Mouse (Mus musculus) forebrain, embryonic 10.5 days (tissue): ENCODE results near the gene Perp. TPM values are rescaled to one million over a fixed set of nuclear protein-coding genes. Genes with fewer than 3 reads are reported as not detected.

ENCODE experiments used
- DNase-seq: peaks from one replicate; pipeline ENCODE4 v3.0.0-alpha.2; 2017; ENCODE audit warnings: low spot score; ENCODE audit errors: extremely low spot score
- H3K27ac ChIP-seq: fragments of 300-500 bp; sonication (generic); 2 replicates; pipeline ENCODE4 v1.5.1; 2016; ENCODE audit warnings: mild to moderate bottlenecking
- H3K27me3 ChIP-seq: fragments of 300-500 bp; sonication (generic); 2 replicates; pipeline ENCODE4 v1.6.1; 2016; ENCODE audit warnings: mild to moderate bottlenecking; ENCODE audit not compliant: poor library complexity, severe bottlenecking
- H3K36me3 ChIP-seq: fragments of 300-500 bp; sonication (generic); replicated peaks from 2 replicates; pipeline ENCODE4 v1.6.1; 2016; ENCODE audit warnings: mild to moderate bottlenecking, moderate library complexity
- H3K4me1 ChIP-seq: fragments of 300-500 bp; sonication (generic); 2 replicates; pipeline ENCODE4 v1.6.1; 2016
- H3K4me3 ChIP-seq: fragments of 300-500 bp; sonication (generic); 2 replicates; pipeline ENCODE4 v1.5.1; 2016; ENCODE audit warnings: mild to moderate bottlenecking, moderate library complexity
- H3K9me3 ChIP-seq: fragments of 300-500 bp; sonication (generic); 2 replicates; pipeline ENCODE4 v1.6.1; 2016; ENCODE audit warnings: mild to moderate bottlenecking, moderate library complexity
- WGBS: fragments of 180-500 bp; shearing (Covaris S2); methylation state at CpG from one replicate; pipeline ENCODE4 v1.1.7; 2016; 5-methylcytosine and 5-hydroxymethylcytosine counted together
- polyA plus RNA-seq: library from polyadenylated mRNA; unstranded; fragments of >200 nt; fragmentation: Nextera tagmentation; extraction: Ambion mirVana; gene quantifications from 2 replicates; pipeline ENCODE4 v1.2.1, GENCODE M21; 2016

Perp gene
- polyA plus RNA-seq, 1 experiment from 2014 or later, result 12.1 TPM

DNA sequence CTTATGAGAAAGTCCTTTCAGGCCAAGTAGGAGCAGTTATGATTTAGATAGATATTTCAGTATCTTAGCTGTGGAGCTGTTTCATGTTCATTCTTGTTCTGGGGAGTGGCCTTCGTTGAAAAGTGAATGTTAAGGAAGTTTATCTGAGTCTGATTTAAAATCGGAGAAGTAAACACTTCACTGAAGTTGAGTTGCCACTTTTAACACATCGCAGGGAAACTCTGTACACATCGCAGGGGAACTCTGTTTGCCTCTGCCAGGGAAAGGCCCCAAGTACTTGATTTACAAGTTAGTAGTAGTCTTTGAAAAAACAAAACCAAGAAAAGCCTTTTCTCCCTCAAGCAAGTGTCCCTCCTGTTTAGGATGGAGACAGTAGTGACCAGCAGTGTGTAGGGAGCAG lies 891 bp downstream of the Perp start:
- 67% methylated on average over 4 of the region's 4 CpGs for WGBS
- H3K4me3 ChIP-seq, result no peak overlapping the region
- H3K27ac ChIP-seq, result no peak overlapping the region
- H3K27me3 ChIP-seq, result peaks cover 57% of the 10 kb centered on the region
- no peaks in the 10 kb centered on the region for H3K36me3 ChIP-seq
- H3K4me1 ChIP-seq, result peaks cover 10% of the 10 kb centered on the region
- no peaks in the 10 kb centered on the region for H3K9me3 ChIP-seq
- DNase-seq, result no peak

DNA sequence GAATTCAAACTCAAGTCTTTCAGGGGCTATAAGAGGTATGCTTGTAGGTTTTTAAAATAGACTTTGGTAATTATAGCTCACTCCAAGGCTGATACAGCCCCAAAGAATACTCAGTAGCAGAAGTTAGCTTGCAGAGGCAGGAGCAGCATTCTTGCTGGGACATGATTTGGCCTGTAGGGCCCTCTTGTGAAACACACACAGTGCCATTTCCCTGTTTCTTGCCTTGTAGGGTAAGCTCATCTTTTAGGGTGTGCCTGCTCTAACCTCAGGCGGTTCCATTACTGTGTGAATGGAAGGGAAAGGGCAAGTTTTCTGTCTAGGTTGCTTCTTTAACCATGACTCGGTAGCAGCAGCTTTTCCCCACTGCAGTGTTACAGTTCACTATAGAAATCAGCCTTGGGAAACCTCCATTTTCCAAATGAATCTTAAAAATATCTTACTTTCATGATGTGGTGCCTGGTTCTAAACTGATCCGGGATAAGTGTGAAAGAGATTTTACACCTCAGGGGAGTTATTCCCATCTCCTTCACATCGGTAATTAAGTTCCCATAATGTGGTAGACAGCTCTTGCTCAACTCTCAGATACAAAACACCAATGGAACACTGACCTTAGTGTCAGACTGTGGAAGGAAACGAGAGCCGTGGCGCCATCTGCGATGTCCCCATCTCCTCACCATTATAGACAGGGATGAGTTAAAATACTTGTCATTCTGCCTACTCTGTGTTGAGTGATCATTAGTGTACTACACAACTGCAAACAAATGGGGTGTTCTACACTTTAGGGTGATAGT lies 1.8 kb downstream of the Perp start:
- Histone ChIP-seq H3K4me1 (peaks cover 13% of the 10 kb centered on the region), H3K36me3 (no peaks in the 10 kb centered on the region), H3K27me3 (peaks cover 56% of the 10 kb centered on the region), H3K9me3 (no peaks in the 10 kb centered on the region), H3K27ac (no peak overlapping the region), H3K4me3 (no peak overlapping the region)
- DNase-seq, result no peak
- whole genome bisulfite sequencing, result 85% methylated on average over 8 of the region's 8 CpGs

DNA sequence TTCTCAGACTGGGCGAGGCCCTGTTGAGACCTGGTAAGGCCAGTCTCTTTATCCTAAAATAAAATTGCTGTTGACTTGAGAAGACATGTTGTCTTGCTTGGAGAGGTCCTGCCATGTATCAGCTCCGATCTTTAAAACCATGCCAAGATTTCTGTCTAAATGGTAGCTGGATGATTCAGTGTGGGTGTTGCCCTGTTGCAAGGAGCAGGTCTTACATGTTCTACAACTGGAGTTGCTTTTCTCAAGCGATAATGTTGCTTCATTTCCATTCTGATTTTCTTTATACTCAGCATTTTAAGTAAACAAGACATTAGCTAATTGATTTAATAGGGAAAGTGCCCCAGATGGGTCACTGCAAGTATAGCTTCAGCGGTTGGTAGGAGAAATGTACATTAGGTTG lies 5.4 kb downstream of the Perp start:
- Histone ChIP-seq H3K27ac (no peak overlapping the region), H3K36me3 (no peaks in the 10 kb centered on the region), H3K4me1 (peaks cover 11% of the 10 kb centered on the region), H3K4me3 (no peak overlapping the region), H3K9me3 (no peaks in the 10 kb centered on the region), H3K27me3 (peaks cover 21% of the 10 kb centered on the region)
- DNase-seq, result no peak
- 90% methylated on average over 4 of the region's 4 CpGs for WGBS

DNA sequence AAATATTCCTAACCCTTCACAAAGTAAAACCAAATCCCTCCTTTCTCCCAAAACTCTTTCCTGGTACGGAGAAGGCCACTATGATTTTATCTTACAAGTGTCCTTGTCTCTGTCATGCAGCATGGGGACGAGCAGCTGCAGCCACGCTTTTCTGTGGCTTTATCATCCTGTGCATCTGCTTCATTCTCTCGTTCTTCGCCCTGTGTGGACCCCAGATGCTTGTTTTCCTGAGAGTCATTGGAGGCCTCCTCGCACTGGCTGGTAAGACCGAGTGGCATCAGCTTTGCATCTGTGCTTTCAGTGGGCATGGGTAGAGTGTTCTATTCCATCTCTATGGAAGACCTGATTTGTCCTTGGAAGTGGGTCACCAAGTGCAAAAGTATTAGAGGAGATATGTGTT lies 8.6 kb downstream of the Perp start:
- H3K4me3 ChIP-seq, result no peak overlapping the region
- no peaks in the 10 kb centered on the region for H3K9me3 ChIP-seq
- no peaks in the 10 kb centered on the region for H3K36me3 ChIP-seq
- H3K27me3 ChIP-seq, result no peaks in the 10 kb centered on the region
- DNase-seq, result no peak
- no peak overlapping the region for H3K27ac ChIP-seq
- WGBS, result 92% methylated on average over 7 of the region's 7 CpGs
- peaks cover 9% of the 10 kb centered on the region for H3K4me1 ChIP-seq

DNA sequence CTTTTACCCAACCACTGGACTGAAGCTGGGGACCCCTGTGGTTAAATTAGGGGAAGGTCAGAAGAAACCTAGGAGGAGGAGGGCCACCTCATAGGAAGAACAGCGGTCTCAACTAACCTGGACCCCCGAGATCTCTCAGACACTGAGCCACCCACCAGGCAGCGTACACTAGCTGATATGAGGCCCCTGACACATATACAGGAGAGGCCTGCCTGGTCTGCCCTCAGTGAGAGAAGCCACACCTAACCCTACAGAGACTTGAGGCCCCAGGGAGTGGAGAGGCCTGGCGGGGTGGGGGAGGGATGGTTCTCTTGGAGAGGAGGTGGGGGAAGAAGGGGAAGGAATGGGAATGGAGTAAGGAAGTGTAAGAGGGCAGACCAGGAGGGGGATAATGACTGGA lies 12.4 kb downstream of the Perp start:
- no peaks in the 10 kb centered on the region for H3K27me3 ChIP-seq
- H3K27ac ChIP-seq, result no peak overlapping the region
- no peak overlapping the region for H3K4me3 ChIP-seq
- H3K9me3 ChIP-seq, result no peaks in the 10 kb centered on the region
- DNase-seq, result no peak
- 80% methylated on average over 4 of the region's 4 CpGs for WGBS
- no peaks in the 10 kb centered on the region for H3K36me3 ChIP-seq
- peaks cover 7% of the 10 kb centered on the region for H3K4me1 ChIP-seq

DNA sequence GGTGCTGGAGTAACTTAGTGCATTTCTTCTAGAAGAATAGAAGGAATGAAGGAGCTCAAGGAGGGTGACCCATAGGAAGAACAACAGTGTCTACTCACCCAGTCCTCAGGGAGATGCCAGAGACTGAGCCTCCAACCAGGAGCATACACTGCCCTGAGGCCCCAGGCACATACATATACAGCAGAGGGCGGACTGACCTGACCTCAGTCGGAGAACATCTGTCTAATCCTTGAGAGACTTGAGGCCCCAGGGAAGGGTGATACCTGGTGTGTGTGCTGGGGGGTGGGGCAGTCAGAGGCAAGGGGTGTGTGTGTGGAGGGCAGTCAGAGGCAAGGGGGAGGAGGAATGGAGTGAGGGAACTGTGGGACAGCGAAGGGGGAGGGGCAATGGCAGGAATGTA lies 14.8 kb downstream of the Perp start:
- Histone ChIP-seq H3K27me3 (no peaks in the 10 kb centered on the region), H3K36me3 (no peaks in the 10 kb centered on the region), H3K4me1 (peaks cover 7% of the 10 kb centered on the region), H3K9me3 (no peaks in the 10 kb centered on the region), H3K27ac (no peak overlapping the region), H3K4me3 (no peak overlapping the region)
- WGBS, result 54% methylated on average over 3 of the region's 3 CpGs
- no peak for DNase-seq

DNA sequence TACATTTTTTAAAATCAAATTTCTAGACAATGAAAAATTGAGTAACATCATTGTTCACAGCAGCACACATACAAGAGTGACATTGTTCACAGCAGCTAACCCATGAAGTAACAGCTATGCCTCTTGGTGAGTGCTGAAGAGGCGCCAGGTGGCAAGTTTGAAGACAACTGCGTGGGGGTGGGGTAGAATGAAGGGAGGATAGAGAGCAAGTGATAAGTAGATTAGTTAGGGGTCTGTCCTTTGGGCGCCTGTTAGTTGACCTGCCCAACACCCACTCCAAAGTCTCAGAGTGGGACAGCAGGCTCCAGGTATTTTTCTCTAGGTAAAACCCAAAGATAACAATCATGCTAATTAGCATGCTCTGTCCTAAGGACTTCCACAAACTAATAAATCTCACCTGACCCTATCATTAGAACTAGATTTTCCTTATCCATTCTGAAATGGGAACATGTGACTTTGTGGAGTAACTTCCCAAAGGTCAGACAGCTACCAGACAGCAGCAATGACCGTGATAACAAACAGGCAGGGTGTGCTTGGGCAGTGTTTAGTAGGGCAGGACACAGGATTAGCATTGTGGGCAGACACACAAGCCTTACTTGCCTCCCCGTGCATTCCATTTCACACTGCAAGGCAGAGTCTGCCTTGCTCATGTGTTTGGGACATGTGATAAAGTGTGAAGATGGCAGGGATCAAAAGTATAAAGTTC lies 15.5 kb downstream of the Perp start:
- H3K9me3 ChIP-seq, result no peaks in the 10 kb centered on the region
- DNase-seq, result no peak
- WGBS, result 64% methylated on average over 5 of the region's 5 CpGs
- no peaks in the 10 kb centered on the region for H3K27me3 ChIP-seq
- no peak overlapping the region for H3K4me3 ChIP-seq
- no peak overlapping the region for H3K27ac ChIP-seq
- peaks cover 7% of the 10 kb centered on the region for H3K4me1 ChIP-seq
- H3K36me3 ChIP-seq, result no peaks in the 10 kb centered on the region

DNA sequence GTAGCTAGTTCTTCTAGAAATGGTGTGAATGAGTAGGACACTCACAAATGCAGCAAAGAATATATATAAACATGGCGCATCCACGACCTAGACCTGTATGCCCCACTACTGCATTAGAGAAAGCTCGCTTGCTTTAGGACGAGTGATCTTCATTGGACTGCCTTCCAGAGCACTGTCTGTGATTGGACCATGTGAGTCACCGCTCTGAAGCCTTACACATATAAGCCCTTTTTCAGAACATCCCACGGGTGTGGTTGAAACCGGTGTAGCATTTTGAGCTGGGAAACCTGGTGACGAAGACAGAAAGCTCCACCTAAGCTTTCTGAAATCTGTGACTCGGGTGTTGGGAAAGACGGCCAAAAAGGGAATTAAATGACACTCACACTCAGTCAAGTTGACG lies 16.0 kb downstream of the Perp start:
- H3K4me1 ChIP-seq, result peaks cover 7% of the 10 kb centered on the region
- WGBS, result 90% methylated on average over 11 of the region's 11 CpGs
- no peak for DNase-seq
- H3K4me3 ChIP-seq, result no peak overlapping the region
- no peaks in the 10 kb centered on the region for H3K36me3 ChIP-seq
- H3K27ac ChIP-seq, result no peak overlapping the region
- no peaks in the 10 kb centered on the region for H3K9me3 ChIP-seq
- H3K27me3 ChIP-seq, result no peaks in the 10 kb centered on the region

DNA sequence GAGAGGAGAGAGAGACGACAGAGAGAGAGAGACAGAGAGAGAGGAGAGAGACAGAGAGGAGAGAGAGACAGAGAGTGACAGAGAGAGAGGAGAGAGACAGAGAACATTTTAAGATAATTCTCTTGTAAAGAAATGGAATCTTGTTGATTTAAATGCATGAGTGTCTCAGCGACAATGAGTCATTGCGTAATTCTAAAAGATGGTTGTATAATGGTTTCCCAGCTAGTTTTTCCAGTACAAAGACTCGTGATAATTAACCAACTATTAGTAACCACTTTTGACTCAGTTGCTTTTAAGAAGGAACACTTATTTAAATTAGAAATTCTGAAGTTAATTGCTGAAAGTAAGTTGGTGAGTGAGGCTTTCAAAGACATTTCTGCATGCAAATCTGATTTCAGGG lies 16.6 kb downstream of the Perp start:
- Histone ChIP-seq H3K4me1 (peaks cover 7% of the 10 kb centered on the region), H3K27me3 (no peaks in the 10 kb centered on the region), H3K36me3 (no peaks in the 10 kb centered on the region), H3K9me3 (no peaks in the 10 kb centered on the region), H3K4me3 (no peak overlapping the region), H3K27ac (no peak overlapping the region)
- 85% methylated on average over 4 of the region's 4 CpGs for WGBS
- DNase-seq, result no peak

DNA sequence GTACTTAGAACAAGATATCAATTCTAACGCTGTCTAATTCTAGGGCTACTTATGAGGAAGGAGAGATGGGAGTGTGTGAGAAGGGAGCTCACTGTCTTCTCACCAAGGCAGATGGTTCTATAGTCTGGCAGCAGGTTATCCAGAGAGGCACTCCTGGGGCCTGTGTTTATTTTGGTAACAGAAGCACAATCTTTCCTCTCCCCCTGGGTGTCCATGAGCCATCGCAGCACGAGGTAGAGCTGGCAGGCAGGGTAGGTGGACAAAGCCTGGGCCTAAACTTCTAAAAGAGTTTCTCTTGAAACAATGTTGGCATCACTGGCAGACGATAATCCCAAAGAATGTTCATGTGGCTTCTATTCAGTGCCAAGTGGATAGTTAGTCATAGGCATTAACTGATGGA lies 18.5 kb downstream of the Perp start:
- H3K36me3 ChIP-seq, result no peaks in the 10 kb centered on the region
- no peak overlapping the region for H3K4me3 ChIP-seq
- no peaks in the 10 kb centered on the region for H3K27me3 ChIP-seq
- H3K4me1 ChIP-seq, result peaks cover 7% of the 10 kb centered on the region
- DNase-seq, result no peak
- H3K9me3 ChIP-seq, result no peaks in the 10 kb centered on the region
- WGBS, result 84% methylated on average over 4 of the region's 4 CpGs
- no peak overlapping the region for H3K27ac ChIP-seq

DNA sequence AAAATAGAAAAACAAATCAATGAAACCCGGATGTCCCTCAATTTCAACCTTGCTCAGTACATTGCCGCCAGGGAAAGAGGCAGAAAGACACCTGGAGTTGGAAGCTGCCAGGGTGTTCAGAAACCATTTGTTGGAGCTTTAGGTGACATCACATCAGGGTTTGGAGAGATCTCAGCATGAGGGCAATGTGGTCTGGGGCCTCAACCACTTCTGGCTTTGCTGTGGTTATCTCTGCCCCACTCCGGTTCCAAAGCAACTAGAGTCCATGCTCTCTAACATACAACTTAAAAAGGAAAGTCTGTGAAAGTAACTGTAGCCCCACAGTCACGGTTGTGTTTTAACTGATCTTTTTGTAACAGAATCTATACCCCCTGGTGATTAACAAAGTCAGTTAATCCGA lies 19.9 kb downstream of the Perp start:
- 53% methylated on average over 5 of the region's 5 CpGs for WGBS

DNA sequence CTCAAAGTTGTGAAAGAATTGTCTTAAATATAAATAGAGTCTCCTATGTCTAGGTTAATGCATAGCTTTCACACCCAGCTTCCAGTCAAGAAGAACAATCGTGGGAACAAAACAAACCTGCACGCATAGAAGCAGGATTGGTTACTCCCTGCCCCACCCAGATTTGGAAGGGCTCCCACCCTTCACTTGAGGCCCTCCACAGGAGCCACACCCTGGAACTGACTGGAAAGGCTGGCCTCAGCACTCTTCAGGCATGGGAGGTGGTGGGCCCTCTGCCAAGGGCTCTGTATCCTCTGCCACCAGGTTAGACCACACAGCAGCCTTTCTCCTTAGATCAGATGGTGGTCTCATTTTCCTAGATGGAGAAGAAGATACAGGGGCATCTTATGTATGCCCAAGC lies 26.2 kb downstream of the Perp start:
- 88% methylated on average over 2 of the region's 2 CpGs for WGBS
- Histone ChIP-seq H3K9me3 (no peaks in the 10 kb centered on the region), H3K27ac (no peak overlapping the region), H3K27me3 (no peaks in the 10 kb centered on the region), H3K4me3 (no peak overlapping the region), H3K4me1 (peaks cover under 1% of the 10 kb centered on the region; the same call in 1 of the 2 replicates), H3K36me3 (no peaks in the 10 kb centered on the region)
- DNase-seq, result no peak

More for the DNA sequence above, 19.9 kb downstream of the Perp start:
- no peak overlapping the region for H3K27ac ChIP-seq
- H3K4me1 ChIP-seq, result peaks cover 4% of the 10 kb centered on the region
- DNase-seq, result no peak
- no peaks in the 10 kb centered on the region for H3K27me3 ChIP-seq
- H3K4me3 ChIP-seq, result no peak overlapping the region
- no peaks in the 10 kb centered on the region for H3K36me3 ChIP-seq
- H3K9me3 ChIP-seq, result no peaks in the 10 kb centered on the region

DNA sequence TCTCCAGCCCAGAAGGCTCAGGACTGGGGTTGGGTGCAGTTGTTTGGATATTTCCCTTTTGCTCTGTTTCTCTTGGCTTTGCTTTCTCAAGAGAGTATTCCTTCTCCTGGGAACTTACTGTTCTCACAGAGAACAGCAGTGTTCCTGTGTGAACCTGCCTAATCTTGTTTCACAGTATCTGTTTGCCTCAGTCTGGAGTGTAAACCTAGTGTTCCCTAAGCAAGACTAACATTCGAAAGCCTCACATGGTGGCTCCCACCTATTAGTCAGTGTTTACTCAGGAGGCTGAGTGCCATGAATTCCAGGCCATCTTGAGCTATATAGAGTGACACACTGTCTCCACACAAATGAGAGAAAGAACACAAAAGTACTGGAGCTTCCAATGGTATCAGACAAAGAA lies 31.4 kb downstream of the Perp start:
- Histone ChIP-seq H3K4me1 (peaks cover 7% of the 10 kb centered on the region), H3K4me3 (no peak overlapping the region), H3K9me3 (no peaks in the 10 kb centered on the region), H3K36me3 (no peaks in the 10 kb centered on the region), H3K27me3 (no peaks in the 10 kb centered on the region), H3K27ac (no peak overlapping the region)
- 58% methylated on average over 1 of the region's 1 CpGs for WGBS
- DNase-seq, result no peak
